Mouse (Mus musculus) lung, embryonic 14.5 days (tissue): ENCODE measurements around the gene Elmo2. TPM values are rescaled to one million over a fixed set of nuclear protein-coding genes. Genes with fewer than 3 reads are reported as not detected.

Experiments
- ATAC-seq: fragments of 200-750 bp; cut with Nextera tagmentation; 2 replicates; pipeline ENCODE4 v1.8.0; 2017; ENCODE audit warnings: mild to moderate bottlenecking, moderate TSS enrichment, moderate library complexity; ENCODE audit not compliant: insufficient read depth
- DNase-seq: peaks from one replicate; pipeline ENCODE4 v3.0.0-alpha.2; 2015
- H3K27ac ChIP-seq: fragments of 300-500 bp; sonication (generic); 2 replicates; pipeline ENCODE4 v1.5.1; 2014; ENCODE audit warnings: low read depth, mild to moderate bottlenecking, moderate library complexity
- H3K27me3 ChIP-seq: fragments of 300-500 bp; sonication (generic); 2 replicates; pipeline ENCODE4 v1.6.1; 2014; ENCODE audit warnings: low read length, control low read depth; ENCODE audit not compliant: insufficient read depth
- H3K36me3 ChIP-seq: fragments of 300-500 bp; sonication (generic); 2 replicates; pipeline ENCODE4 v1.6.1; 2014; ENCODE audit warnings: control low read depth; ENCODE audit not compliant: insufficient read depth
- H3K4me1 ChIP-seq: fragments of 300-500 bp; sonication (generic); 2 replicates; pipeline ENCODE4 v1.6.1; 2014; ENCODE audit warnings: antibody characterized with exemption, control low read depth; ENCODE audit not compliant: insufficient read depth
- H3K4me2 ChIP-seq: fragments of 300-500 bp; sonication (generic); 2 replicates; pipeline ENCODE4 v1.6.1; 2014; ENCODE audit warnings: mild to moderate bottlenecking
- H3K4me3 ChIP-seq: fragments of 300-500 bp; sonication (generic); 2 replicates; pipeline ENCODE4 v1.5.1; 2014; ENCODE audit warnings: low read depth, low read length
- H3K9ac ChIP-seq: fragments of 300-500 bp; sonication (generic); 2 replicates; pipeline ENCODE4 v1.6.1; 2014
- H3K9me3 ChIP-seq: fragments of 300-500 bp; sonication (generic); 2 replicates; pipeline ENCODE4 v1.6.1; 2016; ENCODE audit warnings: low read depth, low read length, control low read depth
- CTCF ChIP-seq: IDR thresholded peaks from 2 replicates; pipeline ENCODE4 v1.5.1; 2016; ENCODE audit warnings: antibody characterized with exemption, low read depth
- WGBS: fragments of 180-500 bp; shearing (Covaris S2); extraction: QIAGEN DNeasy Blood & Tissue Kit; methylation state at CpG from one replicate; pipeline ENCODE4 v1.1.7; 2014; 5-methylcytosine and 5-hydroxymethylcytosine counted together
- polyA plus RNA-seq: library from polyadenylated mRNA; unstranded; fragments of >200 nt; fragmentation: Nextera tagmentation; extraction: Ambion mirVana; gene quantifications from 2 replicates; pipeline ENCODE4 v1.2.1, GENCODE M21; 2014

The Elmo2 gene
- polyA plus RNA-seq, 1 experiment from 2014 or later = 82.2 TPM

GRCm38 (mm10) chr2:165271326-165271725, 55.0 kb downstream of the Elmo2 start:
- Histone ChIP-seq H3K27ac (no peak overlapping the region), H3K4me3 (no peak overlapping the region), H3K9ac (no peak overlapping the region), H3K36me3 (no peaks in the 10 kb centered on the region), H3K4me2 (no peak overlapping the region), H3K4me1 (no peaks in the 10 kb centered on the region), H3K9me3 (no peaks in the 10 kb centered on the region), H3K27me3 (0 out of 2 replicates have a peak, but pooled peaks cover 2% of the 10 kb centered on the region)
- no peak for DNase-seq
- ATAC-seq = no peak
- 21% methylated on average over 8 of the region's 8 CpGs for WGBS
- TF ChIP-seq CTCF = no peak

DNA sequence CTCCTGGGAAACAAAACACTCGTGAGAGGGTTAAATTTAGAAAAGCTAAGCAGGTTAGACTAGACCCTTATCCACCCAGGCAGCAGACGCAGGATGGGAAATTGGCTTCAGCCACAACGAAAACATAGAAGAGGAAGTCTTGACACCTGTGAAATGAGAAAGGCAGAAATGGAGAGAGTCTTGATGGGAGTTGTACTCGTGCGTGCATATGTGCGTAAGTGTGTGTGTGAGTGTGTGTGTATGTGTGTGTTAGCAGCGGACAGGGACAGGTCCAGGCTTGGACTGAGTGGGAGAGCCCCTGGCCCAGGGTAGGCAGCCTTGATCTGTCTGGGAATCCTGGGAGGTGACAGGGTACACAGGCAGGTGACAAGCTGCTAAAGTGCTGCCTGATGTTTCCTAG, 55.4 kb downstream of the Elmo2 start:
- no peaks in the 10 kb centered on the region for H3K4me1 ChIP-seq
- TF ChIP-seq CTCF = no peak
- no peak overlapping the region for H3K9ac ChIP-seq
- no peaks in the 10 kb centered on the region for H3K9me3 ChIP-seq
- WGBS = 34% methylated on average over 7 of the region's 7 CpGs
- DNase-seq = no peak
- no peaks in the 10 kb centered on the region for H3K36me3 ChIP-seq
- H3K4me2 ChIP-seq = no peak overlapping the region
- no peak overlapping the region for H3K27ac ChIP-seq
- no peak for ATAC-seq
- H3K4me3 ChIP-seq = no peak overlapping the region
- H3K27me3 ChIP-seq = 0 out of 2 replicates have a peak, but pooled peaks cover 5% of the 10 kb centered on the region

DNA sequence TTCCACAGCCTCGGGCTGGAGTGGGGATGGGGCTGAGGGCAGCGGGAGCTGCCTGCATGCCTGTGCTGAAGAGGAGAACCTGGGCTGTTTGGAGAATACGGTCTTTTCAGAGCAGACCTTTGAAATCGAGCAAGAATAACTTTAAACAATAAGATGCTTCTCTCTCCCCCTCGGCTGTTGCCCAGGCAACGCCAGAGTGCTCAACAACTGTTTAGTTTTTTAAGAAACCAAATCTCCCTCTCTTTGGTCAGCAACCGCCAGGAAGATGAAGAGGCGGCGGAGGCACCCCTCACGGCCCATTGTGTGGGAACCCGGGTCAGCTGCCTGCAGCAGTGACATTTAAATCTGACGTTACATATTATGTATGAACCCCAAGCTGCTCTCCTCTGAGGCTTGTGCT, 59.5 kb downstream of the Elmo2 start:
- no peak for ATAC-seq
- Histone ChIP-seq H3K9ac (no peak overlapping the region), H3K9me3 (no peaks in the 10 kb centered on the region), H3K4me3 (no peak overlapping the region), H3K27ac (no peak overlapping the region), H3K4me1 (no peaks in the 10 kb centered on the region), H3K4me2 (no peak overlapping the region), H3K36me3 (no peaks in the 10 kb centered on the region), H3K27me3 (0 out of 2 replicates have a peak, but pooled peaks cover 5% of the 10 kb centered on the region)
- DNase-seq = peak; percentile 4
- 15% methylated on average over 12 of the region's 12 CpGs for WGBS
- TF ChIP-seq CTCF = no peak

- peak; percentile 4 for DNase-seq
- Histone ChIP-seq H3K4me1 (no peaks in the 10 kb centered on the region), H3K27ac (no peak overlapping the region), H3K4me2 (no peak overlapping the region), H3K9me3 (no peaks in the 10 kb centered on the region), H3K9ac (no peak overlapping the region), H3K27me3 (0 out of 2 replicates have a peak, but pooled peaks cover 5% of the 10 kb centered on the region), H3K4me3 (no peak overlapping the region), H3K36me3 (no peaks in the 10 kb centered on the region)
- ATAC-seq = no peak
- 43% methylated on average over 7 of the region's 7 CpGs for WGBS
- TF ChIP-seq CTCF = no peak
Measured at GRCm38 (mm10) chr2:165263861-165264260, 62.4 kb downstream of the Elmo2 start.

DNA sequence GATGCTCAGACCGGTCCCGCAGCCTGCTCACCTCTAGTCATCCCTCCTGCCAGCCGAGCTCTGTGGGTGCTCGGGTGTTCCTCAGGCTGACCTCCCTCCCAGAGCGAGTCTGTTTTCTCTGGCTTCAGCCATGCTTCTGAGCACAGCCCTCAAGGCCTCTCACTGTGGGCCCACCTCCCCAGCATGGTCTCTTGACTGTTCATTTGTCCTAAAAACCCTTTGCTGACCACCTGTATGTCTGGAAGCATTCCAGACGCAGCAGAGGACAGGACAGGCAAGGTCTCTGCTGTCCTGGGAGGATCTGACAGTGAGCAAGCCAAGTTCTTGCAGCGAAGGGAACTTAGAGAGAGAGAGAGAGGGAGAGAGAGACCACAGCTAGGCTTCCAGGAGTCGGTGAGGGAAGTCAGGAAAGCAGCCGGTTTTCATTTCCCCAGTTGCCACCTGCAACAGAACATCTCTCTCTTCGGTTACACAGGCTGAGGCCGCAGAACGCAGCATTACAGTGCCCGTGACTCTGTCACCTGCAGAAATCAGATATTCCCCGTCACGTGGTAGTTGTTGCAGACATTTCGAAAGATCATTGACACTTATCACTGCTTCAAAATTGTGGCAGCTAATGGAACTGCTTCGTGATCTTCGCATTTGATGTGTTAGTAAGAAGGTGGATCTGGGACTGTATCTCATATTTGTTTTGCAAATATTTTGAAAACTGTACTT, 63.8 kb downstream of the Elmo2 start:
- TF ChIP-seq CTCF = no peak
- ATAC-seq (no peak), DNase-seq (no peak)

GRCm38 (mm10) chr2:165259859-165260258, 66.4 kb downstream of the Elmo2 start:
- 69% methylated on average over 8 of the region's 8 CpGs for WGBS

More for the DNA sequence above, 63.8 kb downstream of the Elmo2 start:
- H3K4me3 ChIP-seq = no peak overlapping the region
- 52% methylated on average over 18 of the region's 18 CpGs for WGBS
- H3K9me3 ChIP-seq = no peaks in the 10 kb centered on the region
- no peaks in the 10 kb centered on the region for H3K4me1 ChIP-seq
- no peak overlapping the region for H3K9ac ChIP-seq
- 0 out of 2 replicates have a peak, but pooled peaks cover 5% of the 10 kb centered on the region for H3K27me3 ChIP-seq
- no peaks in the 10 kb centered on the region for H3K36me3 ChIP-seq
- H3K27ac ChIP-seq = no peak overlapping the region
- no peak overlapping the region for H3K4me2 ChIP-seq

GRCm38 (mm10) chr2:165258321-165258720, 68.0 kb downstream of the Elmo2 start:
- no peak for TF ChIP-seq CTCF
- no peaks in the 10 kb centered on the region for H3K9me3 ChIP-seq
- no peak overlapping the region for H3K9ac ChIP-seq
- ATAC-seq = no peak
- 72% methylated on average over 6 of the region's 6 CpGs for WGBS
- no peaks in the 10 kb centered on the region for H3K4me1 ChIP-seq
- DNase-seq = no peak
- no peak overlapping the region for H3K4me2 ChIP-seq
- H3K4me3 ChIP-seq = no peak overlapping the region
- peaks cover 16% of the 10 kb centered on the region for H3K27me3 ChIP-seq
- H3K36me3 ChIP-seq = no peaks in the 10 kb centered on the region
- H3K27ac ChIP-seq = no peak overlapping the region

More at GRCm38 (mm10) chr2:165259859-165260258, 66.4 kb downstream of the Elmo2 start:
- H3K27ac ChIP-seq = no peak overlapping the region
- H3K9ac ChIP-seq = no peak overlapping the region
- H3K27me3 ChIP-seq = 0 out of 2 replicates have a peak, but pooled peaks cover 2% of the 10 kb centered on the region
- no peaks in the 10 kb centered on the region for H3K4me1 ChIP-seq
- ATAC-seq = no peak
- no peaks in the 10 kb centered on the region for H3K9me3 ChIP-seq
- no peak for DNase-seq
- TF ChIP-seq CTCF = no peak
- H3K36me3 ChIP-seq = no peaks in the 10 kb centered on the region
- no peak overlapping the region for H3K4me3 ChIP-seq
- no peak overlapping the region for H3K4me2 ChIP-seq
